Mouse (Mus musculus): ENCODE measurements around the gene C1qtnf9.

Gene C1qtnf9

DNA sequence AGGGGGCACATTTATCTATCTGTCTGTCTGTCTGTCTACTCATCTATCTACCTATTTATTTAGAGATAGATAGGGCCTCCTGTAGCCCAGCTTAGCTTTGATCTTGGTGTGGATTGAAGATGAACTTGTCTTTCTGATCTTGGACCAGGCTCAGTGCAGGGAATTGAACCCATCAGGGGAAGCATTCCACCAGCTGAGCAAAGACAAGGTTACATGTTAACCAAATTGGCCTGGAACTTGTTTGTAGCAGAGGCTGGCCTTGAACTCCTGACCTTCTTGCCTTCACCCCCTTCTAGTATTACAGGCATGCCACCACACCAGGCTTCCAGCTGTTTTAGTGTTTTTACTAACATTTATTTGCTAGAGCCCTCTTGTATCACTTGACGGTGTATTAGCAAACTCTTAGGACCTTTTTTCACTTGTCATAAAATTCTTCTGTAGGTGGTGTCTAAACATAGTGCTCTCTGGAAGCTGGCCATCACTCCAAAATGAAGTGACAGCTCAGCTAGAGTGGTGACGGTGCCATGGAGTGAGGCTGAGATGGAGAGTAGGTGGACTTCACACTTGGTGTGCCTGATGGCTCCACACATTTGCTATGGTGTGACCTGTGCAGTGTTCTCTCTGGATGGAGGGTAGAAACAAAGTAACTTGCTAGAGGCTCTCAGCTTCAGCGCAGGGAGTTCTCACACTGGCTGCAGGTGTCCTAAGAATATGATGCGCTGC lies 28.8 kb downstream of the C1qtnf9 start:
- no peak for DNase-seq

DNA sequence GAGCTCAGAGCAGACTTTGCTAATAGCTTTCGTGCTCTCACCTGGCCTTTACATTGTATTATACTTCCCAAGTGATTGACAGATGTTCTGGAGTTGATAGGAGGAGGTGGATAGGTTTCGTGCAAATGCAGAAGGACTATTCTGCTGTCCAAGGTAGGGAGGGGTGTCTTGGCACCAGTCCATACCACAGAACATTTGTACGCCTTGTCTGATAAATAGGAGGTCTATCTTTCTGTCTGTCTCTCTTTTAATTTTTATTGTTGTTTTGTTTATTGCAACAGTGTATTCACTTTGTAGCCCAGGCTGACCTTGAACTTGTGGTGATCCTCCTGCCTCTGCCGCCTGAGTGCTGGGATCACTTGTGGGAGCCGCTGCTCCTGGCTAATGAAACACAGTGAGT lies 29.7 kb downstream of the C1qtnf9 start:
- no peak for DNase-seq

DNA sequence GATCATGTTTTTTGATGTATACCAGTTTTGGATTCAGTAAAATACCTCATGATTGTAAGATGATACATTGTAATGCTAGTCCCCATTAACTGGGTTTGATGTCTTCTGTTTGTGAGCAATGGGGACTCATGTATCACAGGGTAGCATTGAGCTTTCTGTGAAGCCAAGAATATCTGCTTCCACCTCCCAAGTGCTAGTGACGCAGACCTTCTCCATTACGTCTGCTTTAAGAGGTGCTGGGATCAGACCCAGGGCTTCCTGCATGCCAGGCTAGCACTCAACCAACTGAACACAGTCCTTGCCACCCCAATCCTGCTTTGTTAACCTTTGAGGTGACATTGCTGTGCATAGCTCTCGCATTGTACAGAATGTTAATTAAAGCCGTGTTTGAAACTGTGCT lies 30.8 kb downstream of the C1qtnf9 start:
- no peak for DNase-seq

DNA sequence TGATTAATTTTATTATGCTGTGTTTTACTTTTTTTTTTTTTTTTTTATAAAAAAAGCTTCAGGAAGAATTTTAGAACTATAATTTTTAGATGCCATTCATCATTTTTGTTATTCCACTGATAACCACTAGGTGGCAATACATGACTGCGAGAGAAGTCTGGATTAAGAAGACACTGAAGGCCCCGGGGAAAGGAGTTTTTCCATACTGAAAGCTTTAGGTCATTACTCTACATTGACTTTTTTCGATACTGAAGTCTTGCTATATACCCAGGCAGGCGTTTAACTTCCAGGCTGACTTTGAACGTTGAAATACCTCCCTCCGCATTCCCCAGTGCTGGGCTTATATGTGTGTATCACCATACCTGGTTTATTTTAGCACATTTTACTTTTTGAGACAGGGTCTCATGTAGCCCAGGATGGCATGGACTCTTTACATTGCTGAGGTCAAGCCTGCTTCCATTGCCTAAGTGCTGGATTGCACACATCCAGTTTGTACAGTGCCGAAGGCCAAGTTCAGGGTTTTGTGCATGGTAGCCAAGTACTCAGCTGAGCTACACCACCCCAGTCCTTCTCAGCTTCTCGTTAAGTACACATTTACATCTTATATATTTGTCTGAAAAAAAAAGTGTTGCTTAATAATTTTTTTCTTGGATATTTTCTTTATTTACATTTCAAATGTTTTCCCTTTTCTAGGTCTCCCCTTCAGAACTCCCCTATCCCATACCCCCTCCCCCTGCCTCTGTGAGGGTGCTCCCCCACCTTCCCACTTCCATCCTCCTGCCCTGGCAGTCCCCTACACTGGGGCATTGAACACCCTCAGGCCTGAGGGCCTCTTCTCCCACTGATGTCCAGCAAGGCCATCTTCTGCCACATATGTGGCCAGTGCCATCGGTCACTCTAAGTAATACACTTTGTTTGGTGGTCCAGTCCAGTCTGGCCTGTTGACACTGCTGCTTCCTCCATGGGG lies 32.1 kb downstream of the C1qtnf9 start:
- DNase-seq: no peak

DNA sequence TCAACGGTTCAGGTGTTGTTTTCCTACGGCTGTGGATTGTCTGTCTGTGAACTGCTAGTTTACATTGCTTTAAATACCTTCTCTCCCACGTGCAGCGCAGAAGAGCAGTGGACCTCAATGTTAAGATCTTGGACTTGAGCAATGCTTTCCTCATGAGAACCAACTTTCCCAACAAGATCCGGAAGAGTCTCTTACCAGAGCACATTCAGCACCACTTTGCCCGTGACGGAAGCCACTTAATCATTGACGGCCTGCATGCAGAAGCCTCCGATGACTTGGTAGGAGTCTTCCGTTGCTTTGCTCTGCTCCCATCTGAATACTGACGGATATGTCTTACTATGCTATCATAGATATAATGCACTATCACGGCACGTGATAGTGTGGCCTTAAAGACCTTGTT lies 34.1 kb downstream of the C1qtnf9 start:
- DNase-seq: no peak

DNA sequence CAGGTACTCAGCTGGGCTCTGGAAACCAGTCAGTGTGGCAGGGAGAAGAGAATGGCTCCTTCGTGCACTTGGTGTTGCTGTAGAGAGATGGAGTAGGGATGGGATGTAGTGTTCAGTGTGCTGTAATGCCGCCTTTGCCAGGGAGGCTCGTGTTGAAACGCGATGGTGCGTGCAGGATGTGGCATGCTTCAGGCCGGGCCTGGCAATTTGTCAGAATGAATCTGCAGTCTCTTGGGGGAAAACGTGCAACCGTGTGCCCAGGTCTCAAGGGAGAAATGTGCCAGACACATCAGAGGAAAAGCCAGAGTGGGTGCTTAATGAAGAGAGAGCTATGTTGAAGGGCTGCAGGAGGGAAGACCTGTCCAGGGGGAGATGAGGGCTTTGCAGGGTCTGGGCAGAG lies 37.0 kb downstream of the C1qtnf9 start:
- DNase-seq: no peak

DNA sequence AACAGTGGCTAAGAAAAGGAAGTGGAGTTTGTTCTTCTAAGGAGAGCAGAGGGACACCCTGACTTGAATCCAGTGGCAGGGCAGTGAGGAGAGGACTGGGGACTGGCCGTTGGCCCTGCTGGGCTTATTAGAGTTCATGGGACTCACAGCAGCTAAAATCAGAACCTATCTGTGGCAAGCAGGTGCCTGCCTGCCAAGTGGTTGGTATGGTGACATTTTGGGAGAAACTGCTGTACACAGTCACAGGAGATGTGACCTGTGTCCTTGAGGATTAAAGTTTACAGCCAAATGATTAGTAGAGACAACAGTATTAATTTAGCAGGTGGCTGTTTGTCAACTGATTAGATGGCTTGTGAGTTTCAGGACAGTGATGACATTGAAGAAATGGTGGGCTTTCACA lies 37.9 kb downstream of the C1qtnf9 start:
- no peak for DNase-seq

DNA sequence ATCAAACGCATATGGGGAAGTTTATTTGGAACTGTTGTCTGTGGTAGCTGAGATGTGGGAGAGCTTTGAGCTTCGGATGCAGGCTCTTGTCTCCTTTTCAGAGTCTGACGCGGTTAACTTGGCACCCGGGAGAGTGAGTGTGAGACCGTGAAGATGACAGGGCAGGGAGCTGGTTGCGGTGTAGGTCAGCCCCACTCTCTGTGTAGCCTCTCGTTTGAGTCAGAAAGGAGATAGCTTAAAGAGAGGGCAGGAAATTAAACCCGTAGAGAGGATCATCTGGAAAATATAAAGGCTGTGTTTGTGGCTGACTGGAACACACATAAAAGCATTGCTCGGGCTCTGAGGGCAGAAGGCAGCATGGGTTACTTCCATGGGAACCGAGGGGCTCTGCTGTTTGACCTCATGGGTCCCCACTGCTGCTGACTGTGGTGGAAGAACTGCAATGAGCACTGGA lies 39.0 kb downstream of the C1qtnf9 start:
- DNase-seq: no peak

DNA sequence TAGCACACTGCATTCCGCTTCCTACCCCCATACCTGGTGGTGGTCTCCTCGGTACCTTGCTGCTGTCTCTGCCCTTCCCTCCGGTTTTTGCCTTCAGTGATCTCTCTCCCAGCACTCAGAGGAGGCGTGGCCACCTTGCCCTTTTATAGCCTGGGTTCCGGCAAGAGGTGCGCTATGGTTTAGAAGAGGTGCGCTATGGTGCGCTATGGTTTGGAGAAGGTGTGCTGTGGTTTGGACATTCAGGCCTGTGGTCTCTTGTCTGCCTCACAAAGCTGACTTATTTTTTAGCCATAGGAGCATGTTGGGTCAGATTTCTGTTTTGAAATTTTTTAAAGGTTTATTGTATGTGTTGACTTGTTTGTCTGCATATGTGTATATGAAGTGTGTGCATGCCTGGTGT lies 41.9 kb downstream of the C1qtnf9 start:
- DNase-seq: no peak

DNA sequence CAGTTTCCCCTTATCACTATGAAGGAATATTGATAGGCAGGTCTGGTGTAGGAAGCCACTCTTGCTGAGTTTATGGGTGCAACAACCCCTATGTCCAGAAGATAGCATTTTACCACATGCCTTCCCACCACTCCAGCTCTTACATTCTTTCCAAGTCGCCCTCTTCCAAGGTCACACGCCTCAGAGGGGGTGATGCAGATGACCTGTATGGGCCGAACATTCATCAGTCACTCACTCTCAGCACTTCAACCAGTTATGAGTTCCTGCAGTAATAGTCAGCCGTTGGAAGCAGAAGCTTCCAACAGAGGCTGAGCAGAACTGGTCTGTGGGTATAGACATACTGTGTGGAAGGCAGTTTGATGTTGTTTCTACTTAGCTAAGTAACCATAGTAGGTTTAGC lies 43.6 kb downstream of the C1qtnf9 start:
- DNase-seq: no peak

DNA sequence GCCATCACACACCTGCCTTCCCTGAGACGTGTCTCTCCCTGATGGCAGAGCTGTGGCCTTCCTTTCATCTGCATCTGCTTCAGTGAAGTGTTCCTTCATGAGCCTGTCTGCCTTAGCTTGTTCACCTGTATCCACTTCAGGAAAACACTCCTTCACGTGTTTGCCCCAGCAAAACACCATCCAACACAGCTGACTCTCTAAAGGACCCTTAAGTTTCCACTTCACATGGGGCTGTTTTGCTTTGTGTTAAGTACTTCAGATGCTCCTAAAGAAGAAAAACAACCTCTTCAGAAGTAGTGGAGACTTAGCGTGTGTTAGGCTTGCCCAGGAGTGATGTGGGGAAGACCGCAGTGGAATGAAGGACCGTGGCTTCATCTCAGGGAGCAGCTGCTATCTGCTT lies 47.2 kb downstream of the C1qtnf9 start:
- DNase-seq: no peak

DNA sequence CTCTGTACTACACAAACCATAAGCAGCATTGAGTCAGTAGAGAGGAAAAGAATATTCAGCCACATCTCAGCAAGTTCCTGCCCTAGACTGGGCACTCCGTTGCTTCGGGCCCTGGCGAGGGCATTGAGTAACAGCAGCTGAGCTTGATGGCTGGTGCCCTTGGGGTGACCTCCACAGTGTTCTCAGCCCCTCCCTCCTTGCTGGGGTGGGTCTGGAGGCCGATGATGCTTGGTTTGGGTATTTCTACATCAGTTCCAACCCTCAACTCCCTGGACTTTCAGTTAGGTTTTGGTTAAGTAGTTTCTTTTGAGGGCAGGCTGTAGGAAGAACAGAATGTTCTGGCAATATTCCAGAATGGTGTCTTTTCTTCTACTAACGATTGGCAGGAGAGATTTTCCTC lies 50.1 kb downstream of the C1qtnf9 start:
- no peak for DNase-seq

DNA sequence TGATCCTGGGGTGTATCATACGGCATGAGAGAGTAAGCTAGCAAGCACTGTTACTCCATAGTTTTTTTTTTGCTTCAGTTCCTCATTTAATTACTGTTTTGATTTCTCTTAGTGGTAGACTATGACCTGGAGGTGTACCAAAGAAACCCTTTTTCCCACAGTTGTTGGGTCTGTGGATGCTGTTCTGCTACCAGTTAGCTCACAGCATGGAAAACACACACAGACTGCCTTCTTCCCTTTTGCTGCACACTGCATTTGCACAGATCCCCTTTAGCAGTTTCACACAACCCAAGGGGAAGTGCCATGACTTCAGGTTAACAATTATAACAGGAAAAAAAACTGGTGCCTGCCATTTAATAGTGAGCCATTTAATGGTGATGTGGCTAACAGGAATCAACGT lies 62.2 kb downstream of the C1qtnf9 start:
- DNase-seq: no peak

Measured in right cerebral cortex, postnatal 4 days (tissue).